Mouse (Mus musculus): Measurements from ENCODE around the gene Pih1d1. TPM values are rescaled to one million over a fixed set of nuclear protein-coding genes. Genes with fewer than 3 reads are reported as not detected.

The Pih1d1 gene
- total and polyA plus RNA-seq, 3 experiments = 141 to 148 TPM; not detected in 1

DNA sequence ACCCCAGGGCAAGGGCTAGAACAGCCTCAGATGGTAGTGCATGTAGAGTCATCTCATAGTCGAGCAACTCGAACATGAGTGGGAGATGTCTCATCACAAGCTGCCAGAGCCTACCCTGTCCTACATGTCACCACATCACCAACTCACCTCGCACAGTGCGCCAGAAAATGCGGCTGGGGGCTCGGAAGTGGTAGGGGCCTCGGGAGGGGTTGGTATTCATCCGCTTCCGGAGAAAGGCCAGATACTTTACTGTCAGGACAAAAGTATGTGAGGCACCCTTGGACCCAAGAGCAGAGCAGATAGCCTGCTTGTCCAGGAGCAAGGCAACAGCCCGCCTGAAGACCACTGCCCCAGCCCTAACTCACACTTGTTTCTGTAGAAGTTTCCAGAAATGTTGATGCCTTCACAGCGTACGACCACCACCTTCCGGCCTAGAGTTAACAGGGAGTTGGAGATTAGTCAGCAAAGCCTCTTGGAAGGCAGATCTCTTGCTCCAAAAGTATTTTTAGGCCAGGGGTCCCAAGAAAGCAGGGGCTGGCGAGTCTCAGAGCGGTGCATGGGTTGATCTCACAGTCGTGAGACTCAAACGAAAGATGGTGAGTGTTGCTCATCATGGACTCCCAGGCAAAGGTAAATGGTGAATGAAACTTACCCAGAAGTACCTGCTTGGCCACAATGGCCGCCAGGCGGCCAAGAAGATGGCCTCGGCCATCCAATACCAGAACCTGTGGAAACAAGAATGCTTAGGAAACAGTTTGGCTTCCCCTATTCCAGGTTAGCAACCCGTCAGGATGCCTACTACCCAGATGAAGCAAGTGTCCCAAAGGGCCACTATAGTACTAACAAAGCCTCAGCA, 27.0 kb upstream of the Pih1d1 start:
- H3K79me2 ChIP-seq (ENCODE audit: control insufficient read depth, insufficient read depth, low read length, poor library complexity) = peaks cover 64% of the 10 kb centered on the region
- peaks cover 14 to 18% of the 10 kb centered on the region in 2 experiments for H3K36me3 ChIP-seq (ENCODE audit: control insufficient read depth in 1 of 2, insufficient read depth in 2 of 2, low read length in 2 of 2)
- H3K9ac ChIP-seq (ENCODE audit: control insufficient read depth, low read depth, low read length, poor library complexity, severe bottlenecking) = peak overlapping the region; percentile 97
- H3K27me3 ChIP-seq (ENCODE audit: control insufficient read depth in 1 of 2, insufficient read depth in 2 of 2, low read length in 2 of 2) = no peaks in the 10 kb centered on the region
- H3K4me1 ChIP-seq (ENCODE audit: control insufficient read depth in 1 of 2, insufficient read depth in 2 of 2, low read length in 2 of 2) = peaks cover 0 to 13% of the 10 kb centered on the region in 2 experiments; a peak in 2 of 4 replicates
- DNase-seq (ENCODE audit: low read depth, low spot score) = peak; percentile 57
- peak overlapping the region; percentile 93 for H3K27ac ChIP-seq (ENCODE audit: control insufficient read depth, low read depth, low read length)
- TF ChIP-seq GATA1 (IDR thresholded peaks at IDR 0.05; ENCODE audit: low read depth, low read length) (no peak), ZNF384 (IDR thresholded peaks at IDR 0.05; ENCODE audit: low read depth, low read length) (no peak), MYC (IDR thresholded peaks at IDR 0.05; ENCODE audit: low read depth, low read length) (no peak), RAD21 (IDR thresholded peaks at IDR 0.05; ENCODE audit: low read depth, low read length) (no peak), CTCF (IDR thresholded peaks at IDR 0.05 in 2 of 3, conservative IDR thresholded peaks at IDR 0.05 in 1 of 3; ENCODE audit: control insufficient read depth in 1 of 3, insufficient read depth in 1 of 3, low read depth in 2 of 3, low read length in 3 of 3, poor library complexity in 1 of 3, severe bottlenecking in 1 of 3) (peak in 1 of 3 experiments; percentile 23; a peak in 1 of 6 replicates), MAZ (IDR thresholded peaks at IDR 0.05; ENCODE audit: low read depth, low read length) (no peak), POLR2A (IDR thresholded peaks at IDR 0.05; ENCODE audit: control insufficient read depth in 1 of 2, insufficient read depth in 1 of 2, low read depth in 1 of 2, low read length in 2 of 2, poor library complexity in 1 of 2) (peak in 1 of 2 experiments; percentile 50; a peak in 1 of 4 replicates), USF2 (IDR thresholded peaks at IDR 0.05; ENCODE audit: borderline replicate concordance in 1 of 2, insufficient read depth in 1 of 2, low read depth in 1 of 2, low read length in 2 of 2) (no peak)
- H3K4me3 ChIP-seq (ENCODE audit: control insufficient read depth in 1 of 2, insufficient read depth in 1 of 2, low read depth in 2 of 2, low read length in 2 of 2) = peak overlapping the region; percentile 87 to 91
- no peaks in the 10 kb centered on the region for H3K9me3 ChIP-seq (replicated peaks; ENCODE audit: insufficient read depth, low read length)

DNA sequence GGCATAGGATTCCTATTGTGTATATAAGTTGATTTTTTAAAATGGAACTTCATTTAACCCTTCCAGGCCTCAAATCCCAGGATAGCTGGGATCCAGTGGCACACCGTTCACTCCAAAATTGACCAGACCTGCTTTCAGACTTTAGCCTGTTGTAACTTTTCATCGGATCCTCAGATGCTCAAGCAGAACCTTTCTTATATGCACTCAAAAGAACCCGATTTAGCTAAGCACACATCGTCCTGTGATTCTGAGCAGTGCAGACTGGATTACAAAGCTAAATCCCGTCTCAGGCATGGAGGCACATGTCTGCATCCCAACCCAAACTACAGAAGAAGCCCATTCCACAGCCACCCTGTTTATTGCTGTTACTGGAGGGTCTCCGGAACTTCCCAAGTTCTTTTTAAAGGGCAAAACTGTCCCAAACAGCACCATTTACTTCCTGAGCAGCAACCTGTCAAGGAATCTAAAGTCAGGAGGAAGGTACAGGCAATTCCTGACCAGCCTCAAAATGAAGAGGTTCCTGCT, 26.3 kb upstream of the Pih1d1 start:
- DNase-seq (ENCODE audit: low read depth, low spot score) = peak; percentile 51
- Histone ChIP-seq H3K27ac (ENCODE audit: control insufficient read depth, low read depth, low read length) (peak overlapping the region; percentile 93), H3K36me3 (ENCODE audit: control insufficient read depth in 1 of 2, insufficient read depth in 2 of 2, low read length in 2 of 2) (peaks cover 12% of the 10 kb centered on the region in 2 experiments), H3K4me1 (ENCODE audit: control insufficient read depth in 1 of 2, insufficient read depth in 2 of 2, low read length in 2 of 2) (peaks cover 0 to 9% of the 10 kb centered on the region in 2 experiments; a peak in 2 of 4 replicates), H3K27me3 (ENCODE audit: control insufficient read depth in 1 of 2, insufficient read depth in 2 of 2, low read length in 2 of 2) (no peaks in the 10 kb centered on the region), H3K4me3 (ENCODE audit: control insufficient read depth in 1 of 2, insufficient read depth in 1 of 2, low read depth in 2 of 2, low read length in 2 of 2) (peak overlapping the region; percentile 87 to 91), H3K9ac (ENCODE audit: control insufficient read depth, low read depth, low read length, poor library complexity, severe bottlenecking) (peak overlapping the region; percentile 97), H3K79me2 (ENCODE audit: control insufficient read depth, insufficient read depth, low read length, poor library complexity) (peaks cover 58% of the 10 kb centered on the region), H3K9me3 (replicated peaks; ENCODE audit: insufficient read depth, low read length) (no peaks in the 10 kb centered on the region)
- no peak for TF ChIP-seq ELF1 (IDR thresholded peaks at IDR 0.05; ENCODE audit: low read depth, low read length)
- TF ChIP-seq POLR2A (IDR thresholded peaks at IDR 0.05; ENCODE audit: control insufficient read depth in 1 of 2, insufficient read depth in 1 of 2, low read depth in 1 of 2, low read length in 2 of 2, poor library complexity in 1 of 2) = peak; percentile 2 to 15; a peak in 1 of 4 replicates
- no peak for TF ChIP-seq KAT2A (conservative IDR thresholded peaks at IDR 0.05; ENCODE audit: low read depth, low read length)
- TF ChIP-seq TBP (IDR thresholded peaks at IDR 0.05; ENCODE audit: low read depth, low read length) = no peak
- TF ChIP-seq SMC3 (IDR thresholded peaks at IDR 0.05; ENCODE audit: low read depth, low read length) = no peak
